Mouse (Mus musculus): ENCODE measurements around the gene Lax1.
"Not testable (repeated sequence)": the region's sequence is repeated elsewhere in the genome, so short reads cannot be mapped to it uniquely, and the experiment has no call there.

The Lax1 gene

DNA sequence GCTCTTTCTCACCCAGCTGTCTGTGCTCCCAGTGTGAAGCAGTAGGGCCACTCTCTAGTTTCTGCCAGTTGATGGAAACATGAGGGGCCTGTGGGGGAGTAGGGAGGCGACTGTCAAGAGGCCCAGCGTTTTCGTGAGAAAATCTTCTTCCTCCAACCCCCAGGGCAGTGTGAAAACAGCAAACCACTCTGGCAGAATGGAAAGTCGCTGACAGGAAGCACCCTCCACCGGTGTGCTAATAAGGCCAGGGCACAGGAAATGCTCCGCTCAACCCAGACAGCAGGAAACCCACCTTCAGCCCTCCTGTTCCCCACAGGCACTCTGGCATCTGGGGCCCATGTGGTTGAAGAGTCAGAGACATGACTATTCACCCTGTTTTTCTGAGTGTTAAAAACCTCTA is at the start of gene Lax1:
TSS of gene Lax1 (minus strand) at position 212 of the 400 bp plus-strand sequence.
- DNase-seq, result no peak

GRCm38 (mm10) chr1:133736664-133737063 is 46.8 kb upstream of the Lax1 start:
- DNase-seq, result peak; percentile 8

DNA sequence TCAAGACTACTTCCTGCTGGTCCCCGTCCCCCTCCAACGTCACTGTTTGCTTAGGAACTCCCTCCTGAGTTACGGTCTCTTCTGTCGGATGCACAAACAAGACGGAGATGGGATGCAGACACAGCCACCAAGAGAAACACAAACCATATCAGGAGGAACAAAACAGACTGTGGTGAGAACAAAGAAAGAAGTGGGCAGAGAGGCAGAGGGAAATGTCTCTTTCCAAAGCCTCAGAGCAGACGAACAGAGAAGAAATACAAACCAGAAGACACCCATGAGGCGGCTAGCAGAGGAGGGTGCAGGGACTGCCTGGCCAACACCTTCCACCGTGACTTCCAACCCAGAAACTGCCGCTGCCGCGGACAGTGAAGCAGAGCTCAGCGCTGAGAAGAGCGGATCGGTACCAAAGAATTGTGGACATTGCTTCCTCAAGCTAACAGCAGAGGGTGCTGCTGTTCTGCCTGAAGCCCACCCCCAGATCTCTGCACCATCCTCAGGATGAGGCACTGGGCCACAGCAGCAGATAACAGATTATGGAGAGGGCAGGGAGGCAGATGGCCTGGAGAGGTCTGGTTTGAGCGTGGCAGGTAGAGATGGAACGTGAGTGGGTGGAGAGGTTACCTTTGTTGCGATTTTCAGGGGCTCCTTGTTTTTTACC is 46.2 kb upstream of the Lax1 start:
- DNase-seq, result peak; percentile 60

DNA sequence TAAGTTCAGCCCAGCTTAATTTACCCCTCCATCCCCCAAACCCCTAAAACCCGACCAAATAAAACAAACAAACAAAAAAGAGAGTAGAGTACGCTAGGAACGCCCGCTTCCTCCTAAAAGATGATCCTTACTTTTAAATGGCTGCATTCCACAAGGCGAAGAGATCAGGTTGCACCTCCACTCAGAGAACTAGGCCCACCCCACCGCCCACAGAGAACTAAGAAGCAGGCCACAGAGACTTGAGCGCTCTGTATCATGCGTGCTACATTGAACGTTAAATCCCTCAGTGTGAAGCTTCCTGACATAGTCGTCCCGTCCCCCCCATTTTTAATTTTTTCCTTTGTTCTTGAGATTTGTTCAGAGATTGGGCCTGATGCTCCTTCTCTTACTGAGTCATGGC is 42.9 kb upstream of the Lax1 start:
- DNase-seq, result no peak

DNA sequence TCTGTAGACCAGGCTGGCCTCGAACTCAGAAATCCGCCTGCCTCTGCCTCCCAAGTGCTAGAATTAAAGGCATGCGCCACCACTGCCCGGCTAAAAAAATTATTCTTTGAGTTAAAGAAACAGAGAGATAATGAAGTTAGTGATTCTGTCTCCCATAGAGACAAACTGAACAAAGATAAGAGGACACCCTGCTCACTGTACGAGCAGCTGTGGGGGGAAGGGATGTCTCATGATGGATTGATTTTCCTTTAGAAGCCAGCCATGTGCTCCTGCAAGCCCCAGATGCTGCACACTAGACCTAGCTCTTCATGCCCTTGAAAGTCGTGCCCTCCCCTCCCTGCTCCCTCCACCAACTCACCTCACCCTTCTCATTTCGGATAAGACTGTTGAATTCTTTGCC is 38.4 kb upstream of the Lax1 start:
- no peak for DNase-seq

DNA sequence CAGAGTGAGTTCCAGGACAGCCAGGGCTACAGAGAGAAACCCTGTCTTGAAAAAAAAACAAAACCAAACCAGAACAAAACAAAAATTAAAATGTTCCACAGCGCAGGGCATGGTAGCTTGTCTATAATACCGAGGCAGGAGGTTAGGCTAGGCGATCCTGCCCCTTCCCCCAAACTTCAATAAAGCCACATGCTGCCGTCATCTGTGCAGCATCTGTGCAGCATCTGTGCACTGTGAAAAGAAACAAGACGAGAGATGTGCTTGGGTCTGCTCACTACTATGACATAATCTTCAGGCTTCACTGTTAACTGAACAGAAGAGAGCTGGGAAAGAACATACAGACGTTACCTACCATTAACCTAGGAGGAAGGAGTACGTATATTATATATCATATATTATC is 30.4 kb upstream of the Lax1 start:
- DNase-seq, result no peak

DNA sequence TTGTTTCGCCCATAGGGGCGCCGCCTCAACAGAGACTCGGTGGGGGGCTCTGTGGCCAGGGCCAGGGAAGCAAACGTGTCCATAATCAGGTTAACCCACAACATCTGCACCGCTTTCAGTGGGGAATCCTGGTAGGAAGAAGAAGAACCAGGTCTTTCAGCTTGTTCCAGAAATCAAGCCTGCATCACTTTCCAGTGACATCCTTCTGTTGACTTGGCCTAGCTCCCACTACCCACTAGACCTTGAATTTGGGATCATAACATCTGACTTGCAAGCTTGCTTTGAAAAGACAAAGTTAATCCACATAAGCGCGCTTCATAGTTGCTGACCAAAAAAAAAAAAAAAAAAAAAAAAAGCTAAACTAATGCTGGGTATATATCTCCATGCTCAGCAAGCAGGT is 28.9 kb upstream of the Lax1 start:
- no peak for DNase-seq

DNA sequence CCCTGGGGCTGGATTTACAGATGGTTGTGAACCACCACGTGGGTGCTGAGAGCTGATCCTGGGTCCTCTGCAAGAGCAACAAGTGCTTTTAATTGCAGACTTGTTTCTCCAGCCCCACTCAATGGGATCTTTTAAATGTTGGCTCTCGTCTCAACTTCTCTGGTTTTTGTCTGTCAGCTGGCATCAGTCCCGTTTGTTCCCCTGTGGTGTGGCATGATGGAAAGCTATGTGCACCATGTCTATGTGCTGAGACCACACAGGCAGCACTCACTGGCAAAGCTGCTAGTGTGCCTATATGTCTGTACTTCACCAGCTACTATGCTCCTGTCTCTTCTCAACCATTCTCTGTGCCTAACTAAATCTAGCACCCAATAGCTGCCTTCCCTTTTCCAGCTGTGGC is 28.4 kb upstream of the Lax1 start:
- no peak for DNase-seq

- DNase-seq, result peak; percentile 63
These were observed 26.6 kb upstream of the Lax1 start for GRCm38 (mm10) chr1:133716464-133716863.

DNA sequence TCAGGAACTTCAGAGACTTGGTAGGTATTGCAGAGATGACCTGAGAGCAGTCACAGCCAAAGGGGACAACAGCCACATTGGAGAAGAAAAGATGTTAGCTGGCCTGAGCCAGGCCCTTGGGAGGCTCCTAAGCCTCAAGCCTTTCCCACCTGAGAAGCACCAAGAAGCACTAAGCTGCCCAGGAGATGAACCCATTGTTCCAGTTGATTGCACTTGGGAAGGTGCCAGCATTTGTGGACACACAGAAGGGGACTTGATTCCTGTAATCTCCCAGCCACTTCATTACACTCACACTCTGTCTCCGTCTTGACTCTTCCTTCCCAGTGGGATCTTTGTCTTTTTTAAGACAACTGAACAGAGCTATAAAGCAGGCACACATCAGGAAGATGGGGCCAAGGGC is 25.3 kb upstream of the Lax1 start:
- DNase-seq, result peak; percentile 29

DNA sequence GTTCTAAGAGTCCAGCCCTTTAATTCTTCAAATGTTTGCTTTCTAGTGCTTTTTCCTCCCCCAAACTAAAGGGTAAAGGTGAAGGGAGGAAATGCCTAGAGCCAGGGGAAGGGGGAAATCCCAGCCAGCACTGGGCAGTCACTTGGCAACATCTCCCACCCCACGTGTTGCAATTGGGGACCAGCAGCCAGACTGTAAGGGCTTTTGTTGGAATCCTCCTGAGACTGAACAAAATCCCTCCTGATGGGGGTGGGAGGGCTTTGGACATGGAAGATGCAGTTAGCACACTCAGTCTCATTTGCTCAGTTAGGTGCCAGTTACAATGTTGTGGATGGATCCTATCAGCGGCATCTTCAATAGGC is 23.1 kb upstream of the Lax1 start:
- no peak for DNase-seq

- DNase-seq, result no peak
These were observed 22.5 kb upstream of the Lax1 start for GRCm38 (mm10) chr1:133712288-133713008.

- DNase-seq, result no peak
These were observed 21.5 kb upstream of the Lax1 start for GRCm38 (mm10) chr1:133711376-133711775.

GRCm38 (mm10) chr1:133710895-133711294 is 21.0 kb upstream of the Lax1 start:
- DNase-seq, result no peak

GRCm38 (mm10) chr1:133709292-133709691 is 19.4 kb upstream of the Lax1 start:
- no peak for DNase-seq

GRCm38 (mm10) chr1:133701824-133702223 is 11.9 kb upstream of the Lax1 start:
- not testable (repeated sequence) for DNase-seq

DNA sequence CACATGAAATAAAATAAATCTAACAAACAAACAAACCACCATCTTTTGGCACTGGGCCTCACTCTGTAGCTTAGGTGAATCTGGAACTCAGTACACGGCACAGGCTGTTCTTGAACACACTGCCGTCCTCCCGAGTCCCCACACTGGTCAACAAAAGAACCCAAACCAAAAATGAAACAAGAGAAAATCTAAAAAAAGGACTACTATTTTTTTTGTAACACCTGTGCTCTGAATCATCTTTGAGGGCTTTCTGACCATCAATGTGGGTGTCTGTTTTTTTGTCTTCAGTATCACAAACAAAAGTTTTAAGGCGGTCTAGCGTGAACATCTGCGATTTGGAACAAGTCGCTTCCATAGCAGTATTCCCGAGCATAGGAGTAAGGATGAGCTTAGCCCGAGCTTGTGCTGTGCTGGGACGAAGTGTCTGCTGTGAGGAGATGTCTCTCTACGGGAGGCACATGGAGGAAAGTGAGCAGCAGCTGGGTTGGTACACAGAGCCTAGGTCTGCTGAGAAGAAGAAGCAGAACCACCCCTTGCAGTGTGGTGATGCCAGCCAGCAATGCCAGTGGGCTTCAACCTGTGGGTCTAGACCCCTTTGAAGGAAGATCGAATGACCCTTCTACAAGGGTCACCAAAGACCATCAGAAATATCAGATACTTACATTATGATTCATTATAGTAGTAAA is 8.2 kb upstream of the Lax1 start:
- DNase-seq, result no peak

- DNase-seq, result peak; percentile 85
These were observed 6.0 kb upstream of the Lax1 start for GRCm38 (mm10) chr1:133695901-133696300.

DNA sequence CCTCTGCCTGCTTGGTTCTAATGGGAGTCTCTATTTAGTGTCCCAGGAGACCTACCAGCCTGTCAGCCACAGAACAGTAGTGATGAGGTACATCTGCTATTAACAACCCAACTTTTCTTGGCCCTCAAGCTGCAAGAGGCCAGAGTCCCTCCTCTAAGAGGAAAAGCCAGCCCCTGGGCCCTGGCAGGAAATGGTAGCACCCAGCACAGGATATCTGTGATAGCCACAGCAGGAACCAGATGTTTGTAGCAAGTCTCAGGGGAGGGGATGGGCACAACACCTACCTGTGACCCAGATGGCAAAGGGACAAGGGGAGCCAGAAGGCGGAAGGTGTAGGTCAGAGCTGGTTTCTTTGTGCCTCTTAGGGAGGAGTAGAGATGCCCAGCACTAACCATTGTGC is 5.0 kb upstream of the Lax1 start:
- no peak for DNase-seq

DNA sequence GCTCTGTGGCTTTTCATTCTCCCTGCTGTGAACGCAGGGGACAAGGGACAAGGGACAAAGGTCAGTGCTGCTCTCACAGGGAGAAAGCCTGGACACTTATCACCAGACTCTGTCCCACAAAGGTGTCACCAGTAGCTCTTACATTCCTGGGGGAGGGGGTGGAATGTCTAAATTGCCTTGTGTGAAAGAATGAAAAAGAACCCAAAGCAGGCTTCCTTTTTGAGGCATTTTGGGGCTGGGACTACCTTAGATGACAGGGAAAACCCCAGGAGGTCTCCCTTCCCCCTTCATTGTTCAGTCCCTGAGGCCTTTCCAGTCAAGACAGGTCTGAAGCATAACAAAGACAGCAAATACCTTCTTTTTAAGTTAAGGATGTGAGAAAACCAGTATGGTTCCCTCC is 4.4 kb upstream of the Lax1 start:
- no peak for DNase-seq

DNA sequence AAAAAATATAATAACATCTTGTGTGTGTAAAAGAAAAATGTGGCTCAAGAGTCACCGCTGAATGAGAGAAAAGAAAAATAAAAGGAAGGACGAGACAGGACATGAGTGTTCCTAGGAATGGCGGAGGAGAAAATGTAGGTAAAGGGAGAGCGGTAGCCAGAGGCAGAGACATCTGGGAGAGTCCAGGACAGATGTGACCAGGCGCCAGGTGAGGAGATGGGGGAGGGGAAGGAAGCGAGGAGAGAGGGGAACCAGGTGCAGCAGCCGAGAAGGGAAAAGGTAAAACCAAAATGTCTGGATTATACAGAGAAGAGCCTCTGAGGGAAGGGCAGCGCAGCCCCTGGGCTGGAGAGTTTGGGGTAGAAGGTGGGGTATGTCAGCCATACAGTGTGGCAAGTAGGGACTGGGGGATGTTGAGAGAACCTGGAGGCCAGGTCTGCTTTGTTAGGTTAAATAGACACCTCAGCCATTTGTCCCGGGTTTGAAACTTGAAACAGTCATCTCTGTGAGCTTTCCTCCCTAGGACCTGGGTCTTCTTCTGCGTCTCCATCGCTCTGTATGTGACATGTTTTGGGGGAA is 3.7 kb upstream of the Lax1 start:
- no peak for DNase-seq

DNA sequence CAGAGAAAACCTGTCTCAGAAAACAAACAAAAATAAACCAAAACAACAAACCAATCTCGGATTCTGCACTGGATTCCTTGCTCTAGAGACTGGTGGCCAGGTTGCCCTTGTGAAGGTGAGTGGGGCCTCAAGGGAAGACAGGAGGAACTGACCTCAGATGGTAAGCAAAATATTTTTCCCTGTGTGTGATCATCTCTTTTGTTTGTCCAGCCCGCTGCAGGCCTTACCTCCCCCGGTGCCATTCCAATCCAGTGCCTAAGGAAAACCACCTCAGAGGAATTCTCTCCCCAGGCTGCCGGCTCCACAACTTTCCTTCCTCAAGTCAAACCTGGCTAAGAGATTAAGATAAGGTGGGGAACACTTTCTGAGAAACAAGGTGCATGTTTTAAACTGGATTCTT is 2.3 kb upstream of the Lax1 start:
- DNase-seq, result no peak

DNA sequence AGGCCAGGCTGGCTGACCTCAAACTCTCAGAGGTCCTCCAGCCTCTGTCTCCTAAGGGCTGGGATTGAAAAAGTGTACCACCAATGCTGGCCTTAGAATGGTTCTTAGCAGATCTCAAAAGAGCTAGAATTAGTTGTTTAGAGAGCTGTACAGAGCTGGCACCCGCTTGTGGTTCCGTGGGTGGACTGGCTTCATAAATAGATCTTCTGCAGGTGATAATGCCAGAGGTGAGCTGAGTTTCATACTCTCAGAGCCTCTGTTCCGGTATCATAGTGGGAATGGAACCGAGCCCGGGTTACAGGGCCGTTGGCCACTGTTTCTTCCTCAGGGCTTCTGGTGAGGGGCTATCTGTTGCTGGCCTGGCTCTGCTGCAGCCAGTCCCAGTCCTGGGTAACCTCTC is 1.1 kb upstream of the Lax1 start:
- no peak for DNase-seq

DNA sequence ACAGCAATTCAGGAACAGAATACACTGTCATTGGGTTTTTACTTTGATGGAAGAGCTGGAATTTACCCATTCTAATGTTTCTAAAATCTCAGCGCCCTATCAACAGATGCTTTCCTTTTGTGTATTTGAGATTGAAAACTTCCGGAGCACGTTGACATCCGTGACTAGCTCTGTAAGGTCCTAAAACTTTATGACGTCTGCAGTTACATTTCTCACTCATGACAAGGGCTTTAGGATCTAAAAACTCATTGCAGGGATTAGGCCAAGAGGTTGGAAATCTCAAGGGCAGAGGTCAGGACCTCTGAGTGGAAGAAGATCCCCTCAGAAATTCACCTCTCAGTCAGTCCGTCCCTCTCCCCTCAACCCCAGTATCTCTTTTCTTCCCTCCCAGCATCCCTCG is 1.6 kb downstream of the Lax1 start:
- DNase-seq, result no peak

All from kidney, adult 18-20 months (tissue).